Mouse (Mus musculus) urinary bladder, postnatal 4 days (tissue): Measurements from ENCODE around the gene Cdc14a.

ENCODE experiments used
- DNase-seq, 2 experiments: peaks; one replicate each; pipeline ENCODE4 v3.0.0; 2021 to 2022; ENCODE audit warnings: low spot score in 2 of 2

The Cdc14a gene

DNA sequence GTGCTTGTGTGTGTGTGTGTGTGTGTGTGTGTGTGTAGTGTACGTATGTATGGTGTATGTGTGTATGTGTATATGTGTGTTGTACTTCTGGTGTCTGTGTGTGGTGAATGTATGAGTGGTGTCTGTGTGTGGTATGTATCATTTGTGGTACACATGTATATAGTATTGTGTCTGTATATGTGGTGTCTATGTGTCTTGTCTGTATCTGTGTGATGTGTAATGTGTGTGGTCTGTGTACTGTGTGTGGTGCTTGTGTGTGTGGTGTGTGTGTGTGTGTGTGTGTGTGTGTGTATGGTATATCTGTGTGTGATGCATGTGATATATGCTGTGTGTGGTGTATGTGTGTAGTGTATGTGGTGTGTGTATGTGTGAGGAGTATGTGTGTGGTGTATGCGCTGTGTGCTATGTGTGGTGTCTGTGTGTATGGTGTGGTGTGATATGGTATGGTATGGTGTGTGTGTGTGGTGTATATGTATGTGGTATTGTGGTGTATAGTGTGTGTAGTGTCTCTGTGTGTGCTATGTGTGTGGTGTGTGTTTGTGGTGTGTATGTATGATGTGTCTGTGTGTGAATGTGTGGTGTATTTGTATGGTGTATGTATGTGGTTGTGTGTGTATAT, 156.7 kb downstream of the Cdc14a start:
- no peak for DNase-seq

DNA sequence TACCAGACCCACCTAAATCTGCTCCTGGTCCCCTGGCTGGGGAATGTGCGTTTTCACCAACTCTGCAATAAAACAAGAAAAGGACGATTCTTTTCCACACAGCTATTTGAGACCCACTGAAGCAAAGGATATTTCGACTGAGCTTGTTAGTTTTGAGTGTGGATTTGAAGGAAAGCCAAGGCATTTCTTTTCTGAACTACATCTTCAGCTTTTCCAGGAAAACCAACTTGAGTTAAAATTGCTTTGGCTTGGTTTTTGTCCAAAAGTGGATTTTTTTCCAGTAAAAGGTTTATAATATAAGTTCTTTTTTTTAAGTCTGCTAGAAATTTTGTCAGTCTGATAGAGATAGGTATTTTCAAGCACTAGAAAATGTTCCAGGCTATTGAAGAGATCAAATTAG, 157.5 kb downstream of the Cdc14a start:
- no peak for DNase-seq

DNA sequence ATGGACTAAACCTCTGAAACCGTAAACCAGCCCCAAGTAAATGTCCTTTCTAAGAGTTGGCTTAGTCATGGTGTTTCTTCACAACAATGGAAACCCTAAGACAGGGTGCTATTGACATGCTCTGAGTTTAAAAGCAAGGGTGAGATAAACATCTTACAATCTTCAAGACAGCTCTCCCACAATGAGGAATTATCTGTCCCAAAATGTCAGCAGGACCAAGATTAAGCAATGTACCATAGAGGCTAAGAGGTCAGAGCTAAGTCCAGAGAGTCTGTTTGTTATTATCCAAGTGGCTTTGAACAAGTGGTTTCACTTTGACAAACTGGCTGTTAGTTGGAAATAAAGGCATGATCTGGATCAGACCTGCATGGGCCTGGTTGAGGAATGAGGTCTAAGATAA, 159.9 kb downstream of the Cdc14a start:
- no peak for DNase-seq

DNA sequence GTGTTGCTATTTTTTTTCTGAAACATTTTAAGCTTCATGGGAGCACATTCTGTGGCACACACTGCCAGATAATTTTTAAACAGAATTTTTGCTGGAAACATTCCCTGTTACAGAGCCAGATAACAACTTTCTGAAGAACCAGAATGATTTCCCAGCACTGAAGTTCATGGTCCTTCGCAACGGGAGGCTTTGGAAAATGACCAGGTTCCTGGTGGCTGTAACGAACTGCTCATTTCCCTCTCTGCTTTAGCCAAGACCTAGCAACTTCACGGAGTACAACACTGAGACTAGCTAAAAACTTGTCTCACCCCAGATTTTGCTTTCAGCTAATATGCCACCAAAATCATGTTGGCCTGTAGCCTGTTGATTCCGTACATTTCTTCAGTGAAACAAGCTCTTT, 160.8 kb downstream of the Cdc14a start:
- DNase-seq: no peak

DNA sequence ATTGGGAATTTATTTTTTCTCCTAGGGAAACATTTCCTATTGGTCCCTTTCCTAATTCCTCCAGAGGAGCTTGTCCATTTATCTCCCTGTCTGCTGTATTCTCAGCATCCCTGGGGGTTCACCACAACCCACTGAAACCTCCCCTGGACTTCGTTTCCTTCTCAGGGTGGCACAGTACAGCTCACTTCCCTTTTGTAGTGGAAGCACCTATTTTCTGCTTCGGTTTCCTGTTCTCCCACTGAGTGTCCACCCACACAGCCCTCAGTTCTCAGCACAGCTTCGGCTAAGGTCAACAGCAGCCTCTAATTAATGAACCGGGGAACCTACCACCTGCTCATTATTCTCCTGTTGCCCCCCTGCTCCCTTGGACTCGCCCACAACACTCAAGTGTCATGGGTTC, 167.7 kb downstream of the Cdc14a start:
- DNase-seq: no peak

DNA sequence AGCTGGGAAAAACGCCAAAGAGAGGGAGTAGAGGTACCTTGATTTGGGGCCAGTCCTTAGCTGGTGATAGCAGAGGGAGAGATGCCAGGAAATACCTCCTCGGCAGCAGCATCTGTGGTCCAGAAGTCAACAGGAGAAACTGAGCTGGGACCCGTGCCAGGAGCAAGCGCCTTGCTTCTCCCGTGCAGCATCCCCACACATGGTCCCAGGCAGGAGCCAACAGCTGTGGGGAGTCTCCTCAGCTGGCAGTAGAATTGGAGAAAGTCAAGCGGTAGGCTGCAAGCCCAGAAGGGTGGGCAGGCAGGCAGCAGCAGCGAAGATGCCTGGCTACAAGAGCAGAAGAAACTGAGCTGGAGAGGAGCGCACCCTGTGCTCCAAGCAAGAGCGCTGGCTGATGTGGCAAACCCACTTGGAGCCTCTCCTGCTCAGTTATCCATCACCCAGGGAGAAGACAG, 170.7 kb downstream of the Cdc14a start, which contains the start of gene Gpr88:
Gene Gpr88, minus strand, starts transcription at position 427 of the 455 bp plus-strand sequence.
- DNase-seq: peak; percentile 76

DNA sequence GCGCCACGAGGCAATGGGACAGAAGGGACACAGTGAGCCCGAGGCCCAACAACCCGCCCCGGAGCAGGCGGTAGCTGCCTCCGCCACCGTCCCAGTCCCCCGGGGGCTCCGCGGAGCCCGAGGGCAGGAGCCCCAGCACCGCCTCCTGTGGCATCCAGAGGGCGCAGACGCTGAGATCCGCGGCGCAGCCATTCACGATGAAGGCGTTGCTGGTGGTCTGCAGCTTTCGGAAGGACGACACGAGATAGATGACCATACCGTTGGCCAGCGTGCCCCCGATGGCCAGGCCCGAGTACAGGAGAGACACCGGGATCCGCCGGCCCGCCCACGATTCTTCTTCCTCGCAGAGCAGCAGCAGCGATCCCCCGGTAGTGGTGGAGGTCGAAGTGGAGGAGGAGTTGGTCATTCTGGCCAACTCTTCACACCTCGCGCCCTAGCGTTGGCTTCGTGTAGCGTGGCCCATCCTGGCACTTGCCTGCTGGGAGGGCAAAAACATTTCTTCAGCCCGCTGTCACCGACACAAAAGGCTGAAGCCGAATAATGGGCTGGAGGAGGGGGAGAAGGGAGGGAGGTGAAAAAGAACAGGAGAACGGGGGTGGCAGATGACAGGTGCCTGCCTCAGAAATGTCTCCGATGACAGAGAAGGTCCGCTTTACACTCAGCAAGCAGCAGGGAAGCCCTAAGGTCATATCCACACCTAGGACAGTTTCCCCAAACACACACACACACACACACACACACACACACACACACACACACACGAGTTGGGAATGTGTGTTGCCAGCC, 171.4 kb downstream of the Cdc14a start:
- peak in 1 of 2 experiments; percentile 25 for DNase-seq

DNA sequence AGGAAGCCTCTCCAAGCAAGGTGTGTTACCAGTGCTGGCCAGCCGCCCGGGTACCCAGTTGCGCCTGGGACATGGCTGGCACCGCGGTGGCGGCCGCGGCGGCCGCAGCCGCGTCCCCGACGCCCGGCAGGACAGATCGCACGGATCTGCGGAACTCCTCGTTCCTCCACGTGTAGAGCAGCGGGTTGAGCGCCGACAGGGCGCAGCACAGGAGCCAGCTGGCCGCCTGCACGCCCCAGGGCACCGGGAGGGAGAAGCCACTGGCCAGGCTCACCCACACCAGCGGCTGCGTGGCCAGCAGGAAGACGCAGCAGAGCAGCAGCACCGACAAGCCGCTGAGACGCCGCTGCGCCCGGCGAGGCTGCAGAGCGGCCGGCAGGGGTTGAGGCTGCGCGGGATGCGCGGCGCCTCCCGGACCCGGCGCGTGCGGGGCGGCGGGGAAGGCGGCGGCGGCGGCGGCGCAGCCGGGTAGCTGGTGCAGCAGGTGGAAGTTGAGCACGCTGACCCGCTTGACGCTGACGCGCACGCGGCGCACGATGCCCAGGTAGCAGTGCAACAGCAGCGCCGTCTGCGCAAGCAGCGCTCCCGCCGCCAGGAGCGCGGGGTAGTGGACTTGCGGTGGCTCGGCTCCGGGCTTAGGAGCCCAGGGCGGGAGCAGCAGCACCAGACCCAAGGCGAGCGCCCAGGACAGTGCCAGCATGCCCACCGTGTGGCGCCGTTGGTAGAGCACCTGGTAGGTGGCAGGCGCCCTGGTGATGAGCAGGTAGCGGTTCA, 172.2 kb downstream of the Cdc14a start:
- peak in 1 of 2 experiments; percentile 23 for DNase-seq

DNA sequence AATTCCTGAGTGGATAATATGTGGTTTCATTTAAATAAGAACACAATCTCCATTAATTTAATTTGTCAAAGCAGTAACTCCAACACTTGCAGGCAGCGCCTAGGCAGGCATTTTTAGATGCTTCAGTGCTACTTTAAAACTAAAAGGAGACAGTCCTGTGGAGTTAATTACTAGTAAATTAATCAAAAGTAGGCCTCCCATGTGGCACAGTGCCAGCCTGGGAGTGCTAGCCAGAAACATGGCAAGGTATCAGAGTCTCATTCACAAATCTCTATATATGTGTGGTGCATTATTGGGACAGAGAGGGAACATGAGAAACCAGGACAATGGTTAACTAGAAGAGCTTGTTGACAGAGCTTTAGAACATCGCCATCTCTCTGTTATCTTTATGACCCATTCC, 174.8 kb downstream of the Cdc14a start:
- DNase-seq: no peak

DNA sequence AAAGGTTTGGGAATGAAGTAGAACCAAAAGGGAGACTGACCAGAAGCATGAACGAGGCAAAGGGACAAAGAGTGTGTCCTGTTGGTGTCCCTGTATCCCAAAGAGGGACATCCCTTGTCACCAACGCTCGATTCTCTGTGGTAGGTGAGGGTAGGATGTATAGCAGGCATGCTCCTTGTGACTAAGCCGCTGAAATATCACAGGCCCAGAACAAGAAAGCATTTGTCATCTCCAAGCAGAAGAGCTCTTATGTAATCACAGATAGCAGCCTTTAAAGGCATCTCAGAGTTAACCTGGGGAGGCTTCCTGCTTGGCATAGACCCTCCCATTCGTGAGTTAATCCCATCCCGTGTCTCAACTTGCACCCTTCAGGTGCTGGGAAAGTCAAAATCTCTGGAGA, 179.4 kb downstream of the Cdc14a start:
- no peak for DNase-seq

DNA sequence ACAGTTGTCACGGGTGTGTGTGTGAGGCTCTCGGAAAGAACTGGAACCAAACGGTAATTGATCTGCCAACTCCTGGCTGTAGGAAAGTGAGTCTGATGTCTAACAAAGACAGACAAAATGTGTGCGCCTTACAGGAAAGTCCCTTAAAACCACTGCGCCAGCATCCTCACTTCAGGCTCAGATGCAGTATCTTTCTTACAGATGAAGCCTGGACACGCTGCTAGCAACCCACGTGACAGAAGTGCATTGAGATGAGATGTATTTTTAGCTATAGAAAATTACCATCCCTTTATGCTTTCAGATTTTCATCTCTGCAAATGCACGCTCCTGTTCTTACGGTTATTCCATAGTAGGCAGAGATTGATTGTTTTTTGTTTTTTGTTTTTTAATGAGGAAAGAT, 181.1 kb downstream of the Cdc14a start:
- no peak for DNase-seq

DNA sequence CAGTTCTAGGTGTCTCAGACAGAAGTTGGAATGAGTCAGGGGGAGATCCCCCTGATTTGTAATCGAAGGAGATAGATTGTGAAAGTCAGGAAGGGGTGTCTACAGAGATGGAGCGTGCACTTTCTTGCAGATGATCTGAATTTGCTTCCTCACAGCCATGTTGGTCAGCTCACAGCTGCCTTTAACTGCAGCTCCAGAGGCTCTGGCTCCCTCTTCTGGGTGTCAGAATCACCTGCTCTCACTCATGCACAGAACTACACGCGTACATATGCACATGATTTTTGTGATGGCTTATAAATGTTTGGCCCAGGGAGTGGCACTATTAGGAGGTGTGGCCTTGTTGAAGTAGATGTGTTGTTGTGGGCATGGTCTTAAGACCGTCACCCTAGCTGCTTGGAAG, 186.3 kb downstream of the Cdc14a start:
- no peak for DNase-seq

DNA sequence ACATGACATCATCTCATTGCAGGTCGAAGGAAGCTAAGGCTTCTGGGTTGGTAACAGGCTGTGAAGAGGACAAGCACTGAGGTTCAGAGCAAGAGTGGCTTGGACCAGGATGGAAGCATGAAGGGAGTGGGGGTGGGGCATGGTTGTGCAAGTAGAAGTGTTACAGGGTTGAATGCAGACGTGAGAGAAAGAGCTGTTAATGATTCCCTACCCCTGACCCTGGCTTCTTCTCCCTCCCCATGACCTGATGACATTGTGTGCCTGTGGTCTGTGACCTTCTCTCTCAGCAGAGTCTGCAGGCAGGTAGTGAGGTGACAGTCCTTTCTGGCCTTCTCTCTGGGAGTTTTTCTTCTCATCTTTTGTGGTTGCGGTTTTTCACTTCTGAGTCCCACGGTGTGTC, 187.0 kb downstream of the Cdc14a start:
- DNase-seq: no peak

DNA sequence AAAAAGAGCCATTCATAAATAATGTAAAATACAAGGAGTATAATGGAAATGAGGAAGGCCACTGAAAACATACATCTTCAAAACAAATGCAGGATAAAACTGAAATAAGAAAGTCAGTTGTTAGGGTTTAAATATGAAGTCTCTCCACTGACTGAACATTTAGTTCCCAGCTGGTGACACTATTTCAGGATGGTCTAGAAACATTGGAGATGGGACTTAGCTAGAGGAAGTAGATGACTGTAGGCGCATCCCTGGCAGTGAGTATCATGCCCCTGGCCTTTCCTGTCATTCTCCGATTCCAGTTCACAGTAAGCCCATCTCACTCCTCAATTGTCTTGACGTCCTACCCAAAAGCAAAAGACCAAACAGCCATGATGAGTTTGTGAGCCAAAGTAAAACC, 190.3 kb downstream of the Cdc14a start:
- no peak for DNase-seq

DNA sequence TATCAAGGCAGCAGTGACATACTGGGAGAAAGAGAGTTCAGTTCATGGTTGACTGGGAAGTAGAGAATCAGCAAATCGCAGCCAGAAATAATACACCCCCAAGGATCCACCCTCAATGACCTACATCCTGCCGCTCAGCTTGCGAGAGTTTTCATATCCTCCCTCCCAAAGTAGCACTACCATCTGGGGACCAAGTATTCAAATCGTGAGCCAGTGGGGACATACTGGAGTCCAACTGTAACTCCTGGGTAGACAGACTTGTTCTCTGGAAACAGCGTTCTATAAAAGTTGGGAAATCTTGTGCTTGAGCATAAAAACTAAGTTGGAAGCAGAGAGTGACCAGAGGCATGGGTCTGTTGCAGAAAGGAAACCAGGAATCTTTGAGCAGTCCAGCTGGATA, 191.1 kb downstream of the Cdc14a start:
- DNase-seq: no peak

DNA sequence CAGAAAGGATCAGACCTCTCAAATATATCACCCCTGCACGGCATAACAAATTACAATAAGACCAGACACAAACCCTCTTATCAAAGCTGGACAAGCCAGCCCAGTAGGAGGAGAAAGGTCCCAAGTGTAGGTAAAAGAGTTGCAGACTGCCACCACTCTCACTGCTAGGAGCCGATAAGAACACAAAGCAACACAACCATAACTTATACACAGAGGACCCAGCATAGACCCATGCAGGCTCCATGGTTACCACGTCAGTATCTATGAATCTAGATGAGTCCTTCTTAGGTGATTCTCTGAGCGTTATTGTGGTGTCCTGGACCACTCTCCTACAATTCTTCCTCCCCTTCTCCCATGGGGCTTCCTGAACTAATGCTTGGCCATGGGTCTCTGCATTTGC, 194.5 kb downstream of the Cdc14a start:
- no peak for DNase-seq

DNA sequence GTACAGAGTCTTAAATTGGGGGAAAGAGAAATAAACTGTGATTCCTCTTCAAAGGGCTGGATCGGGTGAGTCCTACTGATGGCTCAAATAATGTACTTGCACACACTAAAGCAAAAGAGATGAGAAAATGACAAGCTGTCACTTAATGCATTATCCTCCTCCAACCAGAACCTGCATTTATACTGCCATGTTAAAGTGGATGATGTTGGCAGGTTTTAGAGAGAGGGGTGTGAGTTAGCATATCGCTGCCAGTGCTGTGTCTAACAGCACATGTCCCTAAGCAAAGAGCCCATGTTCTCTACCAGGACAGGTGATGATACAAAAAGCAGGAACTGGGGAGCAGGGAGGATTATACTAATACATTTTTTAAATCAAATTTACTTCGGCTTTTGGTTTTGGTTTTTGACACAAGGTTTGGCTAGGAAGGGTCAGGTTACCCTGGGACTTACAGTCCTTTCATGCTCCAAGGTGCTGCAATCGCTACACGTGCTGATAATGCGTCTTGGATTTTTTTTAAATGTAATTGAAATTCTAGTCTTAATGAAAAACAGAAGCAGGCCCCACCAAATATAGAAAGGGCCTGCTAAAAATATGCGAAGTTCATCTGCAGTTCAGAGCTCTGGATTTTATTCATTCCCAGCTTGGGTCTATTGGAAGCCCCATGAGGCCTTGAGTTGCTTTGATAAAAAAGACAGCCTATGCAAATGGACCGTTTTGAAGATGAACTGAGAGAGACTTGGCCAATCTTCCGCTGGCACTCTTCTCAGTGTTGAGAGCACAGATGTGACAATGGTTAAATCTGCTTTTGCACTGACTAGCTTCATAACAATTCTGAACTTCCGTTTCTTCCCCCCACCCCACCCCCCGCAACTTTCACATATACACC, 195.2 kb downstream of the Cdc14a start:
- DNase-seq: no peak

DNA sequence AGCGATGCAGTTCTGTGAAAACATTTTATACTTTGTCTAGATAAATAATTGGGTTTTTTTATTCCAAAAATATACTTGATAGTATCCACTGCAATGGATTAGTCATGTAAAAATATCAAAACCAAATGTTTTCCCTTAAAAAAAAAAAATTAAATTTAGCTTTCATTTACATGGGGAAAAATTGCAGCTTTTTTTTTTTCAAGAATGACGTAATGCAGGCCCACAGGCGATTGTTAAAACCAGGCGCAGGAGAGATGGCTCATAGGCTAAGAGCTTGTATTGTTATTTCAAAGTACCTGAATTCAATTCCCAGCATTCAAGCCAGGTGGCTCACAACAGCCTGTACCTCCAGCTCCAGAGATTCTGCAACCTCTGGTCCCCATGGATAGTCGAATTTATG, 196.4 kb downstream of the Cdc14a start:
- DNase-seq: no peak

DNA sequence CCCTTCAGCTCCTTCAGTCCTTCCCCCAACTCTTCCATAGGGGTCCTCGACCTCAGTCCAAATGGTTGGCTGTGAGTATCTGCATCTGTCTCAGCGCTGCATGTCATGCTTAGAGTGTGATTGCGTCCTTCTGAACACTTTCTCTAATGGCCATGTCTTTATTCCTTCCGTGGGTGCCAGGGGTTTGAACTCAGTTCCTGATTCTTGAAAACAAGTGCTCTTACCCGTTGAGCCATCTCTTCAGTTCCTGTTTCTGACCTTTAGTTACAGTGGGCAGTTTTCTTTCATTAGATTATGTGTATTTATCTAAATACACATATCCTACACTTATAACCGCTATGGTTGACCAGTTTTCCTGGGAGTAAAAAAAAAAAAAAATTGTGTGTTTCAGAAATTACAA, 196.9 kb downstream of the Cdc14a start:
- DNase-seq: no peak
